Mouse (Mus musculus): ENCODE measurements around the gene Elmsan1.
A peak's percentile ranks its signal among the peaks of the same experiment; 100 is the strongest.
"Not testable (repeated sequence)": the region's sequence is repeated elsewhere in the genome, so short reads cannot be mapped to it uniquely, and the experiment has no call there.

The Elmsan1 gene

DNA sequence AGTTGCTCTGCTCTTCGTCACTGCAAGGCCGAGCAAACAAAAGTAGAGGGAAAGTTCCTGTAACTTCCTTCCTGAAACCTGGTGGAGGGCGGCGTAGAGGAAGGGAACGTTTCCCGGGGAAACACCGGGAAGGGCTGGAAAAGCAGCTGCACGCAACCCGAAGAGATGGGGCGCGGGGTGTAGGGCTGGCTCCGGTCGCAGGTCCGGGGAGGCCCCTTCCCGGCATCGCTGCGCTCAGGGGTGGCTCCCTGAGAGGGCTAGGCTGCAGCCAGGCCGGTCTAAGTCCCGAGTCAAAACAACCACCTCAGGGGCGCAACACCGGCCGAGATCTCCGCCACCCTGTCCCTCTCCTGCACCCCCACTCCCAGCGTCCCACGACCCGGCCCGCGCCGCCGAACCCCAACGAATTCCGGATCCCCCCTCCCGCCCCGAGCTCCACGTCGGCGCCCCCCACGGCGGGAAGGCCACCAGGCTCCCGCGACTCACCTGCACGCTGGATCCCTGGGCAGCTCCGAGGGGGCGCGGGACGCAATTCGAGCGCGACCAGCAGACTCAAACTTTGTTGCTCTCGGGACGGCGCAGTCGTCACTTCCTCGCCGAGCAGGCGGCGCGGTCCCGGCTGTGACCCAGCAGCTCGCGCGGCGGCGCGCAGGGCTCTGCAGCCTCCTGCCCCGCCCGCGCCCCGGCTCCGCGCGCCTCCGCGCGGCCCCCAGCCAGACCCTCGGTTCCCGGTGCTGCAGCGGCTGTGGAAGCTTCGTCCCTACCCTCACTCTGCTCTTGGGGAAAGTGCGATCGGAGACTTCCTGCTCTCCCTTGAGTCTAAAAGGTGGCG lies at the start of gene Elmsan1:
Gene Elmsan1 (minus strand): TSS at position 593 of the 832 bp plus-strand sequence.
- Histone ChIP-seq H3K27me3 (ENCODE audit: insufficient read depth, low read length) (peaks cover 8% of the 10 kb centered on the region), H3K4me3 (replicated peaks; ENCODE audit: low read length) (peak within 1 kb of the TSS; percentile 87), H3K4me1 (replicated peaks; ENCODE audit: low read depth, low read length) (peaks cover 90% of the 10 kb centered on the region), H3K36me3 (ENCODE audit: insufficient read depth, low read length) (peaks cover 16% of the 10 kb centered on the region), H3K9me3 (ENCODE audit: low read length) (no peaks in the 10 kb centered on the region)
- TF ChIP-seq NANOG (IDR thresholded peaks at IDR 0.05; ENCODE audit: borderline replicate concordance, low read length) (no peak), POU5F1 (IDR thresholded peaks at IDR 0.05; ENCODE audit: borderline replicate concordance, low read length) (no peak)

GRCm38 (mm10) chr12:84267264-84267663 lies 48.6 kb upstream of the Elmsan1 start:
- TF ChIP-seq CTCF (conservative IDR thresholded peaks at IDR 0.05; ENCODE audit: low read length): no peak
- TF ChIP-seq NANOG (IDR thresholded peaks at IDR 0.05; ENCODE audit: borderline replicate concordance, low read length): no peak
- TF ChIP-seq POU5F1 (IDR thresholded peaks at IDR 0.05; ENCODE audit: borderline replicate concordance, low read length): no peak
- no peaks in the 10 kb centered on the region for H3K9me3 ChIP-seq (ENCODE audit: low read length)
- no peak overlapping the region for H3K4me3 ChIP-seq (replicated peaks; ENCODE audit: low read length)
- peaks cover 4% of the 10 kb centered on the region; the same call in 1 of the 2 replicates for H3K27me3 ChIP-seq (ENCODE audit: insufficient read depth, low read length)
- H3K36me3 ChIP-seq (ENCODE audit: insufficient read depth, low read length): no peaks in the 10 kb centered on the region
- H3K4me1 ChIP-seq (replicated peaks; ENCODE audit: low read depth, low read length): 0 out of 2 replicates have a peak, but pooled peaks cover 5% of the 10 kb centered on the region

- Histone ChIP-seq H3K9me3 (ENCODE audit: low read length) (no peaks in the 10 kb centered on the region), H3K4me1 (replicated peaks; ENCODE audit: low read depth, low read length) (peaks cover 34% of the 10 kb centered on the region), H3K27me3 (ENCODE audit: insufficient read depth, low read length) (peaks cover 12% of the 10 kb centered on the region; the same call in 1 of the 2 replicates), H3K36me3 (ENCODE audit: insufficient read depth, low read length) (no peaks in the 10 kb centered on the region), H3K4me3 (replicated peaks; ENCODE audit: low read length) (no peak overlapping the region)
- TF ChIP-seq NANOG (IDR thresholded peaks at IDR 0.05; ENCODE audit: borderline replicate concordance, low read length) (no peak), CTCF (conservative IDR thresholded peaks at IDR 0.05; ENCODE audit: low read length) (no peak), POU5F1 (IDR thresholded peaks at IDR 0.05; ENCODE audit: borderline replicate concordance, low read length) (no peak)
Observed at GRCm38 (mm10) chr12:84260363-84260762, 41.7 kb upstream of the Elmsan1 start.

DNA sequence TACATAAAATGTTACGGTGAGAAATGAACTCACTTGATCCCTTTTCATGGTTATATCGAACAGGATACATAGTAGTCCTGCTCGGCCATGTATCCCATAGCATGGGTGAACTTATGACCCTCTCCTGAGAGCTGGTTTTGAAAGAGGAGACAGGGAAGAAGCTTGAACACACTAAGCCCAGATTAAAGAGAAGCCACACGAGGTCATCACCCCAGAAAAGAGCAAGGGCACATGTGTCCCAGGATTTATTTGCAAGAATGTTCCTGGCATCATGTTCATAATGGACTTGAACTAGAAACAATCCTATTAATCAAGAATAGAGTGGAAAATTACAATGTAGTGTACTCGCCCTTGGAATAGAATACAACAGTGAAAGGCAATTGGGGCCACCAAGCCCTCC lies 36.2 kb upstream of the Elmsan1 start:
- no peaks in the 10 kb centered on the region; the same call in 1 of the 2 replicates for H3K9me3 ChIP-seq (ENCODE audit: low read length)
- no peak overlapping the region for H3K4me3 ChIP-seq (replicated peaks; ENCODE audit: low read length)
- H3K4me1 ChIP-seq (replicated peaks; ENCODE audit: low read depth, low read length): peaks cover 28% of the 10 kb centered on the region
- no peaks in the 10 kb centered on the region for H3K36me3 ChIP-seq (ENCODE audit: insufficient read depth, low read length)
- no peak for TF ChIP-seq CTCF (conservative IDR thresholded peaks at IDR 0.05; ENCODE audit: low read length)
- TF ChIP-seq POU5F1 (IDR thresholded peaks at IDR 0.05; ENCODE audit: borderline replicate concordance, low read length): no peak
- no peak for TF ChIP-seq NANOG (IDR thresholded peaks at IDR 0.05; ENCODE audit: borderline replicate concordance, low read length)
- H3K27me3 ChIP-seq (ENCODE audit: insufficient read depth, low read length): peaks cover 13% of the 10 kb centered on the region; the same call in 1 of the 2 replicates

GRCm38 (mm10) chr12:84252811-84253210 lies 34.1 kb upstream of the Elmsan1 start:
- H3K4me3 ChIP-seq (replicated peaks; ENCODE audit: low read length): no peak overlapping the region
- no peaks in the 10 kb centered on the region; the same call in 1 of the 2 replicates for H3K9me3 ChIP-seq (ENCODE audit: low read length)
- no peaks in the 10 kb centered on the region for H3K36me3 ChIP-seq (ENCODE audit: insufficient read depth, low read length)
- H3K4me1 ChIP-seq (replicated peaks; ENCODE audit: low read depth, low read length): peaks cover 19% of the 10 kb centered on the region
- H3K27me3 ChIP-seq (ENCODE audit: insufficient read depth, low read length): 0 out of 2 replicates have a peak, but pooled peaks cover 9% of the 10 kb centered on the region
- TF ChIP-seq NANOG (IDR thresholded peaks at IDR 0.05; ENCODE audit: borderline replicate concordance, low read length) (no peak), CTCF (conservative IDR thresholded peaks at IDR 0.05; ENCODE audit: low read length) (no peak), POU5F1 (IDR thresholded peaks at IDR 0.05; ENCODE audit: borderline replicate concordance, low read length) (no peak)

DNA sequence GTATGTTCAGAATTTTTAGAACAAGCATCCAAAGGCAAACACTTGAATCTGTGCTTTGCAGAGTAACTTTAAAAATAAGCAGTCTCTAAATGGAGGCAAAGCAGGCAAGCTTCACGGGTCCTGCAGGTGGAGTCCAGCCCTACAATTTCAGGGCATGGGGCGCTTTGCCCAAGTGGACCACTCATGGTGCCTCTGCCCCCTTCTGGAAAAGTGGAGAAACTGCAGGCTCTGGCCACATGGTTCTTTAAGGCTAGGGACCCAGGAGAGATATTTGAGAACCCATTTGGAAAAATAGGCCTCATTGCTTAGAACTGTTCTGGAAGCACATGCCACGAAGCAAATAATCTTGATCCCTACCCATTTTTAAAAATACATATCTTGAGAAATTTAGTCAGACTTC lies 30.5 kb upstream of the Elmsan1 start:
- H3K27me3 ChIP-seq (ENCODE audit: insufficient read depth, low read length): 0 out of 2 replicates have a peak, but pooled peaks cover 2% of the 10 kb centered on the region
- no peak overlapping the region for H3K4me3 ChIP-seq (replicated peaks; ENCODE audit: low read length)
- H3K9me3 ChIP-seq (ENCODE audit: low read length): no peaks in the 10 kb centered on the region; the same call in 1 of the 2 replicates
- peaks cover 38% of the 10 kb centered on the region for H3K4me1 ChIP-seq (replicated peaks; ENCODE audit: low read depth, low read length)
- TF ChIP-seq NANOG (IDR thresholded peaks at IDR 0.05; ENCODE audit: borderline replicate concordance, low read length): no peak
- TF ChIP-seq POU5F1 (IDR thresholded peaks at IDR 0.05; ENCODE audit: borderline replicate concordance, low read length): no peak
- TF ChIP-seq CTCF (conservative IDR thresholded peaks at IDR 0.05; ENCODE audit: low read length): peak; percentile 96
- no peaks in the 10 kb centered on the region for H3K36me3 ChIP-seq (ENCODE audit: insufficient read depth, low read length)

DNA sequence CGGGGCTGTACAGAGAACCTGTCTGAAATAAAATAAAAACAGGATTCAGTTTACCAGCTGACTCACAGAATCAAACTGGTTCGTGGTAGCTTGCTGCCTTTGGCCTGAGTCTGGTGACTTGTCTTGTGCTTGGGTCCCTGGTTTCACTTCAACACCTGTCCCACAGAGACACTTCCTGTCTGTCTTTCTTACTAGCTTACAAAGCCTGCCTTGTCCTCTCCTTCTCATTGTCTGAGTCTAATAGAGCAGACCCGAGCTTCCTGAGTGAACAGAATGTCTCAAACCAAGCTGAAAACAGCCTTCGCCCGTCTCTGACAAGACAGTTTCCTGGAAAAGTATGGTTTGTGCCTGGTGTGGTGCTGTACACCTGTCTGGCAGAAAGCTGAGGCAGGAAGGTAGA lies 27.0 kb upstream of the Elmsan1 start:
- TF ChIP-seq NANOG (IDR thresholded peaks at IDR 0.05; ENCODE audit: borderline replicate concordance, low read length) (no peak), CTCF (conservative IDR thresholded peaks at IDR 0.05; ENCODE audit: low read length) (no peak), POU5F1 (IDR thresholded peaks at IDR 0.05; ENCODE audit: borderline replicate concordance, low read length) (no peak)
- Histone ChIP-seq H3K4me3 (replicated peaks; ENCODE audit: low read length) (no peak overlapping the region), H3K27me3 (ENCODE audit: insufficient read depth, low read length) (no peaks in the 10 kb centered on the region), H3K9me3 (ENCODE audit: low read length) (no peaks in the 10 kb centered on the region), H3K36me3 (ENCODE audit: insufficient read depth, low read length) (no peaks in the 10 kb centered on the region), H3K4me1 (replicated peaks; ENCODE audit: low read depth, low read length) (peaks cover 43% of the 10 kb centered on the region)

DNA sequence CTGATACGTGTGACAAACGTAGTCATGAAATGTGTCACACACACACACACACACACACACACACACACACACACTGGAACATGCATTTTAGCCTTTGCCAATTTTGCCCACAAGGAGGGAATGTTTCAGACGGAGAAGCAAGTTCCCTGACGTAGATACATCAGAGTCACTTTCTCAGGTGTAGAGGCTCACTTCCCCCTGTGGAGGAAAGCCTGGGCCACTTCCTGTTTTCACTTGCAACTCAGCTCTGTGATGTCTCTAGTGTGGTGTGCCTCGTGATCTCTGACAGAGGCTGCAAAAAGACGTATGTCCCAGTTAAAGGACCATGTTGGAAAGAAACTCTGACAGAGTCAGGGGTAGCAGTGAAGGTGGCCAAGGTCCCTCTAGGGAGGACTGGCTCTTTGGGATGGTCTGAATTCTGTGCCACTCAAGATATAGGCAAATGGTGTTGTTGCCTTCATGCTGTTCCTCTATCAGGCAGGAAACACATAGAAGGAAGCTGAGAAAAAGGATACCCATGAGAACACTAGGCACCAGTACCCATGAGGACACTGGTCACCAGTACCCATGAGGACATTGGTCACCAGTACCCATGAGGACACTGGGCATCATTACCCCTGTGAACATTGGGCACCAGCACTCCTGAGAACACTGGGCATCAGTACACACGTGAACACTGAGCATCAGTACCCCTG lies 24.5 kb upstream of the Elmsan1 start:
- Histone ChIP-seq H3K4me1 (replicated peaks; ENCODE audit: low read depth, low read length) (peaks cover 57% of the 10 kb centered on the region), H3K36me3 (ENCODE audit: insufficient read depth, low read length) (no peaks in the 10 kb centered on the region), H3K4me3 (replicated peaks; ENCODE audit: low read length) (no peak overlapping the region), H3K9me3 (ENCODE audit: low read length) (no peaks in the 10 kb centered on the region), H3K27me3 (ENCODE audit: insufficient read depth, low read length) (0 out of 2 replicates have a peak, but pooled peaks cover 2% of the 10 kb centered on the region)
- TF ChIP-seq NANOG (IDR thresholded peaks at IDR 0.05; ENCODE audit: borderline replicate concordance, low read length): no peak
- no peak for TF ChIP-seq POU5F1 (IDR thresholded peaks at IDR 0.05; ENCODE audit: borderline replicate concordance, low read length)
- TF ChIP-seq CTCF (conservative IDR thresholded peaks at IDR 0.05; ENCODE audit: low read length): no peak; the same call in 1 of the 2 replicates

- H3K27me3 ChIP-seq (ENCODE audit: insufficient read depth, low read length); H3K9me3 ChIP-seq (ENCODE audit: low read length); H3K4me3 ChIP-seq (replicated peaks; ENCODE audit: low read length): not testable (repeated sequence)
- H3K4me1 ChIP-seq (replicated peaks; ENCODE audit: low read depth, low read length): peaks cover 54% of the 10 kb centered on the region
- H3K36me3 ChIP-seq (ENCODE audit: insufficient read depth, low read length): peaks cover 11% of the 10 kb centered on the region
Observed at GRCm38 (mm10) chr12:84237036-84237435, 18.4 kb upstream of the Elmsan1 start.
